Comparison of ENCODE assay signal across 10 mouse cellular contexts in the genomic region with DNA sequence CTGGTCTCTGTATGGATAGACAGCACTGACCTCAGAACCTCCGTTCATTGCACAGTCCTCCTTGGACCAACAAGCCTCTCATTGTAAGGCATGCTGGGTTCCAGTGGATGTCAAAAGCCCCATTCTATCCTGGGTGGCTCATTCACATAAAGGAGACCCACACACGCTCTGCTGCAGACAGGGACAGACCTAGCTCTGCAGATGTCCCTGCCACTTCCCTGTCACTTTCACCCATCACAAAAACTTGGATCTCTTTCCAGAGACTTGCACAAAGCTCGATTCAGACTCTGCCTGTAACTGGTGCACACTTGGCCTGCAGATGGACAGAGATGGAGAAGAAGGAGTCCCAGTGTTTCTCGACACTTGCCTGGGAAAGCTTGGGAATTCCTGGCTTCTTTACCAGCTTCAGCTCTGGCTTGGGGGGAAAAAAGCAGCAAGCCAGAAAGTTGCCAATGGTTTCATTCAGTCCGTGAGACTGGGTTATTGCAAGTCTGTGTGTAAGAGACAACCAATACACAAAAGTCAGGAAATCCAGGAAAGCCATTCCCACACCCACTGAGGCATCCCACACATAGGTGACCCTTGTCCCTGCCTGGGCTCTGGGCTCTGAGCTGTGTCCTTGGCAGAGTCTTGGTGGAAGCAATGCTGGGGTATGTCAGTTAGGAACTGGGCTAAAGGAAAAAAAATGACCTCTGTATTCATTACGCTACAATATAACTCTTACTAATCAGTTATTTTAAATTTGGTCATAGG.
DNase-seq lines count a peak whose midpoint lies in the region; ATAC-seq and TF ChIP-seq lines count a peak whose summit lies in the region.
"Had no signal": no experiment of that assay in that cellular context is flagged by ENCODE, and none has a peak within 500 bp of the region (broad histone marks: within the 10 kb centered on the region; RNA-seq: fewer than 3 reads in every experiment).

No protein-coding gene starts in this region.

- ATAC-seq in forebrain, embryonic 13.5 days, result no peak
- peak; percentile 56; the same call in 1 of the 2 replicates for ATAC-seq in embryonic facial prominence, embryonic 14.5 days (ENCODE audit: low read depth)
- ATAC-seq in limb, embryonic 15.5 days (ENCODE audit: insufficient number of reproducible peaks, low FRiP score, low TSS enrichment, low read depth), result peak; percentile 49; the same call in 1 of the 2 replicates

- no peak for TF ChIP-seq CTCF in left cerebral cortex, adult 2 months (IDR thresholded peaks at IDR 0.05)

- no peak overlapping the region for H3K4me2 ChIP-seq in forebrain, embryonic 13.5 days
- H3K4me2 ChIP-seq in embryonic facial prominence, embryonic 14.5 days (ENCODE audit: low read depth, low read length), result no peak overlapping the region
- no peak overlapping the region for H3K4me2 ChIP-seq in limb, embryonic 15.5 days

- no peaks in the 10 kb centered on the region for H3K36me3 ChIP-seq in forebrain, embryonic 10.5 days (replicated peaks)
- no peaks in the 10 kb centered on the region for H3K36me3 ChIP-seq in forebrain, embryonic 13.5 days (ENCODE audit: poor library complexity, severe bottlenecking)
- no peaks in the 10 kb centered on the region for H3K36me3 ChIP-seq in embryonic facial prominence, embryonic 14.5 days (ENCODE audit: control insufficient read depth, insufficient read depth, low read length)
- H3K36me3 ChIP-seq in limb, embryonic 15.5 days, result no peaks in the 10 kb centered on the region

- WGBS in forebrain, embryonic 10.5 days, result 75% methylated on average over 6 of the region's 6 CpGs
- 82% methylated on average over 6 of the region's 6 CpGs for WGBS in forebrain, embryonic 13.5 days
- WGBS in embryonic facial prominence, embryonic 14.5 days, result 48% methylated on average over 6 of the region's 6 CpGs
- 60% methylated on average over 6 of the region's 6 CpGs for WGBS in limb, embryonic 15.5 days

- intact Hi-C loops in left cerebral cortex, adult 2 months (cut with DNase I), result no loop called here

- peak; percentile 8 for DNase-seq in forebrain, embryonic 10.5 days (ENCODE audit: extremely low spot score, low spot score)
- peak; percentile 26 to 32 for DNase-seq in left cerebral cortex, adult 9 months (ENCODE audit: low spot score in 2 of 2)
- DNase-seq in left cerebral cortex, adult 2 months (ENCODE audit: extremely low spot score in 1 of 2, low spot score in 2 of 2), result no peak
- peak; percentile 34 for DNase-seq in embryonic facial prominence, embryonic 14.5 days (ENCODE audit: low spot score)
- no peak for DNase-seq in ovary, postnatal 14 days (ENCODE audit: low spot score)
- no peak for DNase-seq in retina, postnatal 1 day
- DNase-seq: adrenal gland, postnatal 25 days; lung, adult 18-20 months had no signal

- no peak overlapping the region for H3K27ac ChIP-seq in forebrain, embryonic 10.5 days
- H3K27ac ChIP-seq in forebrain, embryonic 13.5 days, result no peak overlapping the region
- H3K27ac ChIP-seq in left cerebral cortex, adult 2 months, result no peak overlapping the region
- no peak overlapping the region for H3K27ac ChIP-seq in embryonic facial prominence, embryonic 14.5 days (replicated peaks; ENCODE audit: low read depth, low read length)
- 0 out of 2 replicates have a peak overlapping the region, but pooled peaks have one; percentile 34 for H3K27ac ChIP-seq in limb, embryonic 15.5 days

- H3K9ac ChIP-seq in forebrain, embryonic 13.5 days, result no peak overlapping the region
- H3K9ac ChIP-seq in embryonic facial prominence, embryonic 14.5 days (ENCODE audit: low read depth, low read length), result no peak overlapping the region
- H3K9ac ChIP-seq in limb, embryonic 15.5 days, result no peak overlapping the region

- H3K9me3 ChIP-seq in forebrain, embryonic 10.5 days, result no peaks in the 10 kb centered on the region
- no peaks in the 10 kb centered on the region for H3K9me3 ChIP-seq in forebrain, embryonic 13.5 days (replicated peaks)
- no peaks in the 10 kb centered on the region for H3K9me3 ChIP-seq in embryonic facial prominence, embryonic 14.5 days (ENCODE audit: control insufficient read depth, low read length)
- no peaks in the 10 kb centered on the region for H3K9me3 ChIP-seq in limb, embryonic 15.5 days

- no peaks in the 10 kb centered on the region for H3K4me1 ChIP-seq in forebrain, embryonic 10.5 days
- no peaks in the 10 kb centered on the region for H3K4me1 ChIP-seq in forebrain, embryonic 13.5 days
- no peaks in the 10 kb centered on the region for H3K4me1 ChIP-seq in embryonic facial prominence, embryonic 14.5 days (ENCODE audit: control insufficient read depth, insufficient read depth, low read length)
- H3K4me1 ChIP-seq in limb, embryonic 15.5 days, result no peaks in the 10 kb centered on the region

- no peaks in the 10 kb centered on the region for H3K27me3 ChIP-seq in forebrain, embryonic 10.5 days (ENCODE audit: poor library complexity, severe bottlenecking)
- H3K27me3 ChIP-seq in forebrain, embryonic 13.5 days, result no peaks in the 10 kb centered on the region
- no peaks in the 10 kb centered on the region for H3K27me3 ChIP-seq in embryonic facial prominence, embryonic 14.5 days (replicated peaks; ENCODE audit: control insufficient read depth, insufficient read depth, low read length)
- no peaks in the 10 kb centered on the region for H3K27me3 ChIP-seq in limb, embryonic 15.5 days

- H3K4me3 ChIP-seq in forebrain, embryonic 10.5 days, result no peak overlapping the region
- H3K4me3 ChIP-seq in forebrain, embryonic 13.5 days, result no peak overlapping the region
- H3K4me3 ChIP-seq in left cerebral cortex, adult 2 months, result no peak overlapping the region
- H3K4me3 ChIP-seq in embryonic facial prominence, embryonic 14.5 days (ENCODE audit: low read depth, low read length), result no peak overlapping the region
- H3K4me3 ChIP-seq in limb, embryonic 15.5 days, result no peak overlapping the region

Comparison
In these comparisons a context has a peak if more than half of its experiments do, and no peak if none do; other contexts are left out.
1. DNase-seq: peak in forebrain, embryonic 10.5 days (single experiment), left cerebral cortex, adult 9 months (2 of 2) and embryonic facial prominence, embryonic 14.5 days (single experiment); none in left cerebral cortex, adult 2 months (0 of 2), ovary, postnatal 14 days (single experiment) and retina, postnatal 1 day (single experiment).